Mouse (Mus musculus): ENCODE measurements around the gene Krt71. TPM values are rescaled to one million over a fixed set of nuclear protein-coding genes. Genes with fewer than 3 reads are reported as not detected.

The Krt71 gene
- 0.14 TPM in 1 of 2 replicates, not detected in the other for polyA plus RNA-seq (2015; fragmentation: Nextera tagmentation; extraction: Ambion mirVana)

GRCm38 (mm10) chr15:101742711-101743110, at the start of gene Krt71:
Krt71 (minus strand) TSS chr15:101743109.
- no peak within 1 kb of the TSS for H3K4me2 ChIP-seq
- H3K36me3 ChIP-seq = no peaks in the 10 kb centered on the region
- H3K4me1 ChIP-seq (replicated peaks) = no peaks in the 10 kb centered on the region
- no peaks in the 10 kb centered on the region for H3K9me3 ChIP-seq (replicated peaks)
- ATAC-seq (replicated peaks; ENCODE audit: insufficient number of reproducible peaks, insufficient read depth, low FRiP score, low read depth) = no peak
- peaks cover 32% of the 10 kb centered on the region for H3K27me3 ChIP-seq
- no peak within 1 kb of the TSS for H3K4me3 ChIP-seq
- H3K9ac ChIP-seq = no peak within 1 kb of the TSS
- 53% methylated on average over 14 of the region's 14 CpGs for WGBS
- H3K27ac ChIP-seq = no peak within 1 kb of the TSS

GRCm38 (mm10) chr15:101790867-101791266, 48.0 kb upstream of the Krt71 start:
- Histone ChIP-seq H3K9me3 (replicated peaks) (no peaks in the 10 kb centered on the region), H3K4me2 (no peak overlapping the region), H3K4me3 (no peak overlapping the region), H3K36me3 (no peaks in the 10 kb centered on the region), H3K9ac (no peak overlapping the region), H3K27me3 (peaks cover 46% of the 10 kb centered on the region), H3K27ac (no peak overlapping the region), H3K4me1 (replicated peaks) (no peaks in the 10 kb centered on the region)
- no peak for ATAC-seq (replicated peaks; ENCODE audit: insufficient number of reproducible peaks, insufficient read depth, low FRiP score, low read depth)
- 19% methylated on average over 3 of the region's 3 CpGs for WGBS

- H3K4me1 ChIP-seq (replicated peaks) = no peaks in the 10 kb centered on the region
- WGBS = 84% methylated on average over 18 of the region's 18 CpGs
- H3K4me3 ChIP-seq = no peak within 1 kb of the TSS
- H3K4me2 ChIP-seq = no peak within 1 kb of the TSS
- ATAC-seq (replicated peaks; ENCODE audit: insufficient number of reproducible peaks, insufficient read depth, low FRiP score, low read depth) = no peak
- H3K9me3 ChIP-seq (replicated peaks) = no peaks in the 10 kb centered on the region
- H3K9ac ChIP-seq = no peak within 1 kb of the TSS
- H3K27ac ChIP-seq = no peak within 1 kb of the TSS
- peaks cover 20% of the 10 kb centered on the region for H3K27me3 ChIP-seq
- H3K36me3 ChIP-seq = no peaks in the 10 kb centered on the region
Measured at GRCm38 (mm10) chr15:101786360-101786759, 43.5 kb upstream of the Krt71 start, which contains the start of gene Krt72. Krt72 (minus strand) TSS chr15:101786460.

- Histone ChIP-seq H3K4me2 (no peak overlapping the region), H3K4me1 (replicated peaks) (no peaks in the 10 kb centered on the region), H3K36me3 (no peaks in the 10 kb centered on the region), H3K27ac (no peak overlapping the region), H3K4me3 (no peak overlapping the region), H3K9me3 (replicated peaks) (no peaks in the 10 kb centered on the region), H3K27me3 (peaks cover 34% of the 10 kb centered on the region), H3K9ac (no peak overlapping the region)
- WGBS = 66% methylated on average over 10 of the region's 10 CpGs
- ATAC-seq (replicated peaks; ENCODE audit: insufficient number of reproducible peaks, insufficient read depth, low FRiP score, low read depth) = no peak
Measured at GRCm38 (mm10) chr15:101773420-101773819, 30.5 kb upstream of the Krt71 start.

- Histone ChIP-seq H3K27me3 (peaks cover 34% of the 10 kb centered on the region), H3K27ac (no peak overlapping the region), H3K36me3 (no peaks in the 10 kb centered on the region), H3K9ac (no peak overlapping the region), H3K9me3 (replicated peaks) (no peaks in the 10 kb centered on the region), H3K4me1 (replicated peaks) (no peaks in the 10 kb centered on the region), H3K4me2 (no peak overlapping the region), H3K4me3 (no peak overlapping the region)
- 2% methylated on average over 5 of the region's 5 CpGs for WGBS
- peak; percentile 27; the same call in 1 of the 2 replicates for ATAC-seq (replicated peaks; ENCODE audit: insufficient number of reproducible peaks, insufficient read depth, low FRiP score, low read depth)
Measured at GRCm38 (mm10) chr15:101772711-101773081, 29.8 kb upstream of the Krt71 start.

- H3K9me3 ChIP-seq (replicated peaks) = no peaks in the 10 kb centered on the region
- peaks cover 34% of the 10 kb centered on the region for H3K27me3 ChIP-seq
- no peaks in the 10 kb centered on the region for H3K4me1 ChIP-seq (replicated peaks)
- no peak overlapping the region for H3K4me2 ChIP-seq
- ATAC-seq (replicated peaks; ENCODE audit: insufficient number of reproducible peaks, insufficient read depth, low FRiP score, low read depth) = no peak
- 60% methylated on average over 5 of the region's 5 CpGs for WGBS
- no peaks in the 10 kb centered on the region for H3K36me3 ChIP-seq
- H3K9ac ChIP-seq = no peak overlapping the region
- H3K27ac ChIP-seq = no peak overlapping the region
- no peak overlapping the region for H3K4me3 ChIP-seq
Measured at GRCm38 (mm10) chr15:101772080-101772710, 29.3 kb upstream of the Krt71 start.

- no peaks in the 10 kb centered on the region for H3K36me3 ChIP-seq
- H3K9ac ChIP-seq = no peak overlapping the region
Measured at GRCm38 (mm10) chr15:101770226-101770625, 27.3 kb upstream of the Krt71 start.

GRCm38 (mm10) chr15:101737786-101738185, 5.1 kb downstream of the Krt71 start:
- Histone ChIP-seq H3K9me3 (replicated peaks) (no peaks in the 10 kb centered on the region), H3K27ac (no peak overlapping the region), H3K27me3 (peaks cover 26% of the 10 kb centered on the region), H3K9ac (no peak overlapping the region), H3K4me3 (no peak overlapping the region), H3K4me1 (replicated peaks) (no peaks in the 10 kb centered on the region), H3K36me3 (no peaks in the 10 kb centered on the region), H3K4me2 (no peak overlapping the region)
- ATAC-seq (replicated peaks; ENCODE audit: insufficient number of reproducible peaks, insufficient read depth, low FRiP score, low read depth) = no peak
- WGBS = 66% methylated on average over 7 of the region's 7 CpGs

More at GRCm38 (mm10) chr15:101770226-101770625, 27.3 kb upstream of the Krt71 start:
- no peak for ATAC-seq (replicated peaks; ENCODE audit: insufficient number of reproducible peaks, insufficient read depth, low FRiP score, low read depth)
- Histone ChIP-seq H3K4me3 (no peak overlapping the region), H3K4me1 (replicated peaks) (no peaks in the 10 kb centered on the region), H3K9me3 (replicated peaks) (no peaks in the 10 kb centered on the region), H3K27ac (no peak overlapping the region), H3K4me2 (no peak overlapping the region), H3K27me3 (peaks cover 34% of the 10 kb centered on the region)
- 40% methylated on average over 8 of the region's 8 CpGs for WGBS

GRCm38 (mm10) chr15:101730653-101731052, 12.3 kb downstream of the Krt71 start:
- Histone ChIP-seq H3K27me3 (peaks cover 11% of the 10 kb centered on the region), H3K4me1 (replicated peaks) (no peaks in the 10 kb centered on the region), H3K27ac (no peak overlapping the region), H3K9ac (no peak overlapping the region), H3K4me2 (no peak overlapping the region), H3K36me3 (no peaks in the 10 kb centered on the region), H3K9me3 (replicated peaks) (no peaks in the 10 kb centered on the region), H3K4me3 (no peak overlapping the region)
- no peak for ATAC-seq (replicated peaks; ENCODE audit: insufficient number of reproducible peaks, insufficient read depth, low FRiP score, low read depth)

- no peak for ATAC-seq (replicated peaks; ENCODE audit: insufficient number of reproducible peaks, insufficient read depth, low FRiP score, low read depth)
- peaks cover 4% of the 10 kb centered on the region; the same call in 1 of the 2 replicates for H3K27me3 ChIP-seq
- H3K9ac ChIP-seq = no peak overlapping the region
- no peak overlapping the region for H3K4me3 ChIP-seq
- no peaks in the 10 kb centered on the region for H3K4me1 ChIP-seq (replicated peaks)
- H3K4me2 ChIP-seq = no peak overlapping the region
- no peaks in the 10 kb centered on the region for H3K9me3 ChIP-seq (replicated peaks)
- H3K36me3 ChIP-seq = no peaks in the 10 kb centered on the region
- 39% methylated on average over 5 of the region's 5 CpGs for WGBS
- no peak overlapping the region for H3K27ac ChIP-seq
Measured at GRCm38 (mm10) chr15:101724686-101725085, 18.2 kb downstream of the Krt71 start.

- ATAC-seq (replicated peaks; ENCODE audit: insufficient number of reproducible peaks, insufficient read depth, low FRiP score, low read depth) = no peak
- Histone ChIP-seq H3K36me3 (no peaks in the 10 kb centered on the region), H3K27me3 (no peaks in the 10 kb centered on the region; the same call in 1 of the 2 replicates), H3K4me3 (no peak overlapping the region), H3K9me3 (replicated peaks) (no peaks in the 10 kb centered on the region), H3K4me2 (no peak overlapping the region), H3K9ac (no peak overlapping the region), H3K27ac (no peak overlapping the region), H3K4me1 (replicated peaks) (no peaks in the 10 kb centered on the region)
- 49% methylated on average over 3 of the region's 3 CpGs for WGBS
Measured at GRCm38 (mm10) chr15:101715831-101716230, 27.1 kb downstream of the Krt71 start.

GRCm38 (mm10) chr15:101714356-101714755, 28.6 kb downstream of the Krt71 start:
- no peak overlapping the region for H3K27ac ChIP-seq
- H3K27me3 ChIP-seq = no peaks in the 10 kb centered on the region; the same call in 1 of the 2 replicates
- no peak overlapping the region for H3K9ac ChIP-seq
- no peak overlapping the region for H3K4me3 ChIP-seq
- no peak for ATAC-seq (replicated peaks; ENCODE audit: insufficient number of reproducible peaks, insufficient read depth, low FRiP score, low read depth)
- no peaks in the 10 kb centered on the region for H3K4me1 ChIP-seq (replicated peaks)
- no peaks in the 10 kb centered on the region for H3K36me3 ChIP-seq
- no peak overlapping the region for H3K4me2 ChIP-seq
- no peaks in the 10 kb centered on the region for H3K9me3 ChIP-seq (replicated peaks)
- 66% methylated on average over 5 of the region's 5 CpGs for WGBS
